Mouse (Mus musculus) left cerebral cortex, postnatal 14 days (tissue): ENCODE measurements at regions not wholly inside any gene's neighbourhood (a gene's known extent, or its start where the extent isn't known, plus 50 kb on each side); places are given as distances from the start of the nearest gene placed in this dataset.

Experiments
- DNase-seq, 2 experiments: peaks; one replicate each; pipeline ENCODE4 v3.0.0; 2021 to 2022; ENCODE audit warnings: low spot score in 2 of 2, mixed read lengths in 1 of 2
- intact Hi-C: fragments of 180-260 bp; cut with DNase I; formaldehyde crosslinking; loops from one replicate; pipeline ENCODE4 v1.15.1; 2025

GRCm38 (mm10) chr16:52601068-52601829, 147.4 kb upstream of the Alcam start:
- intact Hi-C loops = no loop called here
- DNase-seq = no peak

- no peak for DNase-seq
- intact Hi-C loops = no loop called here
Observed at GRCm38 (mm10) chr16:52598232-52598631, 144.4 kb upstream of the Alcam start.

DNA sequence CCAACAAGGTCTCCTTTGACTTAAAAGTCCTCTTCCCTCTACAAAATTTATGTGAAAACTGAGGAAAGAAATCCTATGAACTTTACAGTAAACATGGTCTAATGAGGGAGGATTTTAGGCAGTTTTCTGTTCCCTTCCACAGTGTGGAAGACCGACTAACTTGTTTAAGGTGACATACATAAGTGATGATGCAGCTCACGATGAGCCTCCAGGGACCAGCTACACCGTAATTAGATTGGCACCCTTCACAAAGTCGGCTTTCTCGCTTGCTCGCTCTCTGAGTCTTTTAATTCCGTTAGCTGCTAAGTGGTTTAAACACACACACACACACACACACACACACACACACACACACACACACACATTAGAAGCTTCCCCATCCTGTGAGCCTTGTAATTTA, 143.3 kb upstream of the Alcam start:
- intact Hi-C loops = no loop called here
- DNase-seq = no peak

- peak; percentile 5 to 11 for DNase-seq
- intact Hi-C loops = no loop called here
Observed at GRCm38 (mm10) chr16:52588291-52588781, 134.5 kb upstream of the Alcam start.

DNA sequence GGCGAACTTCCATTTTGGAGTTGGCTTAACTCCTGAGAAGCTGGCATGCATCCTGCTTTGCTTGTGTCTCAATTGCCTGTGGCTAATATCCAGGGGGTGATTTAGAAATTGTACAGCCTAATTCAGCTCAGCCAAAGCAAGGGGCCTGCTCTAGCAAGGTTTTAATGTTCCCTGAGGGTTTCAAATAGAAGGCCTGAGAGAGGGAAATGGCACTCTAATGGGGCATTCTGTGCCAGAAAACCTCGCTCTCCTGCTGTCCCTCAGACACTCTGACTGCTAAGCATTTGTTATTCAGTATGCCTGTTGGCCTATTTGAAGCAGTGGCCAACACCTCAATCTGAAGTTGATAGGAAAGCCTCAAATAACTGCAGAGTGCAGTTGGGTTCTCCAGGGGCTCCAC, 115.2 kb upstream of the Alcam start:
- intact Hi-C loops = no loop called here
- peak; percentile 8 to 11 for DNase-seq

DNA sequence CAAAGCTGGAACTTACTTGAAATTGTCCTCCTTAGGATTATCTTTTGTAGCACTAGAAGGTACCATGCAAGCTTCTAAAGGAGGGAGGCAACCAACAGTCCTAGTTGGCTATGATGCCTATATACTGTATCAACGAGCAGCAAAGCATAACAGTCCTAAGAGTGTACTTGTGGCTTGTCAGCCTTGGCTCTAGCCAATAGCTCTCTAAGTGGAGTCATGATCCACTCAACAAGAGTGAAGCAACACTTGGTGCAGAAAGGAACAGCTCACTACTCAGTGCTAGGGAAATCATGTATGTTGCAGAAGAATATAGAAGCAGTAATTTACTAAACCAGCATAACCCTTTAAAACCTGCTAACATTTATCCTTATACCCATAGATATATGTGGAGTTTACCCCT, 82.4 kb upstream of the Alcam start:
- no peak for DNase-seq
- intact Hi-C loops = no loop called here

DNA sequence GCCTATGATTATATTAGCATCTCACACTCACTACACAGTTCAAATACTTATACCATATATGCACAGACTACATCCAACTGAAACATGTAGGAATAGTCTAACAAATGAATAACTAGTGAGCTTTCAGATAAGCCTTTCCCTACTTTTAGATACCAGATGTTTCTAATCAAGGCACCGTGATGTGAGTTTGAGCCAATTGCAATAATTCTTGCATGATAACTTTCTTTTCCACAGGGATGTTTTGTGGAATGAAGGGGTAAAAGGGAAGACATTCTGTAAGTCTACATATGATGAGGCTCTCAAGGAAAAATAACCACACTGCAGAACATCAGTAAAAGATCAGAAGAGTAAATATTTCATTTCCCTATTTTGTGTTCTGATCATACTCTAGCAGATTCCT, 80.7 kb upstream of the Alcam start:
- intact Hi-C loops = no loop called here
- no peak for DNase-seq

DNA sequence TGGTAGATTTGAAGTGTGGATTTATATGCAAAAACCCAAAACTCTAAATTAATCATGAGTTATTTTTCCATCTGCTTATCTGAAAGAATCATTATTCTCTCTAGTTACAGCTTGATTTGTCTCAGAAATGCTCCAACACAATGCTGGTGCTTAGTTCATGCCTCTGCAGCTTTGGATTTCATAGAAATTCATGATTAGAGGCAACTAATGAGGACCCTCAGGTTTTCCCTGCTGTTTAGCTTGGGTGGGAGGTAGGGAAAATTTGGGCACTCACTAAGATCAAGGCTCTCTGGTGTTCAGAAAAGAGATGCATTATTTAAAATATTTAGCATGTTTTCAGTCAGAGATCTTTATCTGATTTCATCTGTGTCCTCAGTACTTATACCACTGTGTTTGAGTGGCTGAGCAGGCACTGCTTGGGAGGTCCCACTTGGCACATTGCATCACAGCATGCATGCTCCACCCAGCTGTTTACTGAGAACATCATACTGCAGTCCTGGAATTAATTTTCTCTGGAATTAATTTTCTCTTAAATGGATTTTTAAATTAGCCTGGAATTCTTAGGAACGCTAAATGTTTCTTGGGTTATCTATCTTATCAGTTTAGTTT, 78.7 kb upstream of the Alcam start:
- no peak for DNase-seq
- intact Hi-C loops = no loop called here

GRCm38 (mm10) chr16:52513546-52514409, 59.9 kb upstream of the Alcam start:
- peak in 1 of 2 experiments; percentile 18 for DNase-seq
- intact Hi-C loops = no loop called here

DNA sequence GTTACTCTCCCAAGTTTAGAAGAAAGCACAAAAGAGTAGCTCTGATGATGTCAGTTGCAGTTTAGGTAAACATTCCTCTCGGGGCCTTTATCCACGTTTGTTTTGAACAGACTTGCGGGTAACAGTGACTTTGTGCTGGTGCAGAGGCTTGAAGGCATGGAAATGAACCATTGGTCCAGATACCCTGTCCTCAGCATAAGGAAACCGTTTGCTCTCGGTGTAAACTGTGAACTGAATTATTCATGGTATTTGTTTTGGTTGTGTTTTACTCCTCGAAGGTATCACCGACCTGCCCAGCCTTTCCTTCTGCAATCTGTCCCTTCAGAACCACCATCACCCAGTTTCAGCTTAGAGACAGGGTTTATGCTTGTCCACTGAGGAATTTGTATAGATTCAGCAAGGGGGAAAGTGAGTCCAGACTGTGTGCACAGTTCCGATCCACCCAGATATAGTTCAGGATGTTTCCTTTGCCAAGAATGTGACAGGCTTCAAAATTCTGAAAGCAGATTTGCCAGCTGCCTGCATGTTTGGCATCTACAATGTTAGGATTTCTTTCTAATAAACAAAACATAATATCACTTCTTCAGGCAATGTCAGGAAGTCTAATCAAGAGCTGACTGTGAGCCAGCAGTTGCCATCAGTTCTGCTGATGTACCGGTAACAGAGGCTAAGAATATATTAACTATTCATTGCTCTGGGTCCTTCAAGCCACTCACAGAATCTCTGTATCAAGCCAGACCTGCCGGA, 54.9 kb upstream of the Alcam start:
- DNase-seq = no peak
- intact Hi-C loops = no loop called here
